Mouse (Mus musculus) MEL (cell line): ENCODE measurements around the gene Erv3. TPM values are rescaled to one million over a fixed set of nuclear protein-coding genes. Genes with fewer than 3 reads are reported as not detected.

Experiments used
- DNase-seq: peaks from one replicate; pipeline ENCODE4 v3.0.0; 2011; ENCODE audit warnings: low read depth, low spot score
- H3K27ac ChIP-seq: 2 replicates; pipeline ENCODE4 v1.5.1; 2012; ENCODE audit warnings: low read depth, mild to moderate bottlenecking, control low read depth, low read length, moderate library complexity; ENCODE audit not compliant: control insufficient read depth
- H3K27me3 ChIP-seq, 2 experiments: fragments of 150-350 bp in 1 of 2; sonication (generic) in 1 of 2; 2 replicates each; pipeline ENCODE4 v1.6.1; 2012; ENCODE audit warnings: low read length in 2 of 2, mild to moderate bottlenecking in 2 of 2, improper control_type of control experiment in 1 of 2, moderate library complexity in 1 of 2; ENCODE audit not compliant: insufficient read depth in 2 of 2, control insufficient read depth in 1 of 2
- H3K36me3 ChIP-seq, 2 experiments: 2 replicates each; pipeline ENCODE4 v1.6.1; 2012 to 2014; ENCODE audit warnings: low read length in 2 of 2, improper control_type of control experiment in 1 of 2, inconsistent platforms in 1 of 2, mild to moderate bottlenecking in 1 of 2; ENCODE audit not compliant: insufficient read depth in 2 of 2, control insufficient read depth in 1 of 2
- H3K4me1 ChIP-seq, 2 experiments: fragments of 150-350 bp in 1 of 2; sonication (generic) in 1 of 2; 2 replicates each; pipeline ENCODE4 v1.6.1; 2012; ENCODE audit warnings: low read length in 2 of 2, improper control_type of control experiment in 1 of 2, mild to moderate bottlenecking in 1 of 2; ENCODE audit not compliant: insufficient read depth in 2 of 2, control insufficient read depth in 1 of 2
- H3K4me3 ChIP-seq, 2 experiments: fragments of 150-350 bp in 1 of 2; sonication (generic) in 1 of 2; 2 replicates each; pipeline ENCODE4 v1.5.1; 2012; ENCODE audit warnings: low read depth in 2 of 2, low read length in 2 of 2, mild to moderate bottlenecking in 2 of 2, moderate library complexity in 2 of 2, control low read depth in 1 of 2, improper control_type of control experiment in 1 of 2; ENCODE audit not compliant: control insufficient read depth in 1 of 2, insufficient read depth in 1 of 2
- H3K79me2 ChIP-seq: 2 replicates; pipeline ENCODE4 v1.6.1; 2012; ENCODE audit warnings: mild to moderate bottlenecking, low read length, moderate library complexity; ENCODE audit not compliant: control insufficient read depth, poor library complexity, insufficient read depth
- H3K9ac ChIP-seq: 2 replicates; pipeline ENCODE4 v1.6.1; 2012; ENCODE audit warnings: low read depth, mild to moderate bottlenecking, control low read depth, low read length, moderate library complexity; ENCODE audit not compliant: control insufficient read depth, poor library complexity, severe bottlenecking
- H3K9me3 ChIP-seq: fragments of 150-350 bp; sonication (generic); replicated peaks from 2 replicates; pipeline ENCODE4 v1.6.1; 2012; ENCODE audit warnings: mild to moderate bottlenecking, low read length, improper control_type of control experiment, moderate library complexity; ENCODE audit not compliant: insufficient read depth
- BHLHE40 ChIP-seq: IDR thresholded peaks from 2 replicates; pipeline ENCODE4 v1.6.1; 2012; ENCODE audit warnings: low read depth, mild to moderate bottlenecking, inconsistent platforms, low read length, improper control_type of control experiment, borderline replicate concordance
- CHD1 ChIP-seq: IDR thresholded peaks from 2 replicates; pipeline ENCODE4 v1.6.1; 2012; ENCODE audit warnings: low read depth, mild to moderate bottlenecking, inconsistent platforms, low read length, improper control_type of control experiment
- E2F4 ChIP-seq: IDR thresholded peaks from 2 replicates; pipeline ENCODE4 v1.6.1; 2011; ENCODE audit warnings: low read depth, low read length, improper control_type of control experiment, borderline replicate concordance
- EP300 ChIP-seq, 2 experiments: IDR thresholded peaks; 2 replicates each; pipeline ENCODE4 v1.6.1; 2011; ENCODE audit warnings: improper control_type of control experiment in 2 of 2, low read length in 2 of 2, low read depth in 1 of 2, mild to moderate bottlenecking in 1 of 2
- ETS1 ChIP-seq: IDR thresholded peaks from 2 replicates; pipeline ENCODE4 v1.6.1; 2012; ENCODE audit warnings: low read depth, mild to moderate bottlenecking, inconsistent platforms, low read length, improper control_type of control experiment, moderate library complexity
- JUND ChIP-seq: IDR thresholded peaks from 2 replicates; pipeline ENCODE4 v1.6.1; 2011; ENCODE audit warnings: low read depth, mild to moderate bottlenecking, improper control_type of control experiment, low read length
- MAX ChIP-seq: IDR thresholded peaks from 2 replicates; pipeline ENCODE4 v1.6.1; 2011; ENCODE audit warnings: low read length, improper control_type of control experiment
- MEF2A ChIP-seq: IDR thresholded peaks from 2 replicates; pipeline ENCODE4 v1.6.1; 2014; ENCODE audit warnings: low read depth, mild to moderate bottlenecking, inconsistent platforms, low read length, improper control_type of control experiment; ENCODE audit not compliant: poor library complexity, insufficient replicate concordance, severe bottlenecking; ENCODE audit errors: extremely low read depth
- POLR2A ChIP-seq, 2 experiments: IDR thresholded peaks; 2 replicates each; pipeline ENCODE4 v1.6.1; 2011 to 2012; ENCODE audit warnings: low read length in 2 of 2, mild to moderate bottlenecking in 2 of 2, control low read depth in 1 of 2, improper control_type of control experiment in 1 of 2, low read depth in 1 of 2, moderate library complexity in 1 of 2; ENCODE audit not compliant: control insufficient read depth in 1 of 2, insufficient read depth in 1 of 2, poor library complexity in 1 of 2
- POLR2AphosphoS2 ChIP-seq: IDR thresholded peaks from 2 replicates; pipeline ENCODE4 v1.6.1; 2011; ENCODE audit warnings: low read length, improper control_type of control experiment
- RCOR1 ChIP-seq: IDR thresholded peaks from 2 replicates; pipeline ENCODE4 v1.6.1; 2012; ENCODE audit warnings: low read depth, mild to moderate bottlenecking, inconsistent platforms, low read length, improper control_type of control experiment
- SIN3A ChIP-seq: IDR thresholded peaks from 2 replicates; pipeline ENCODE4 v1.6.1; 2012; ENCODE audit warnings: low read length, improper control_type of control experiment, inconsistent platforms
- SMC3 ChIP-seq: IDR thresholded peaks from 2 replicates; pipeline ENCODE4 v1.6.1; 2011; ENCODE audit warnings: low read depth, low read length, improper control_type of control experiment
- TBP ChIP-seq: IDR thresholded peaks from 2 replicates; pipeline ENCODE4 v1.8.0; 2011; ENCODE audit warnings: low read depth, low read length, improper control_type of control experiment
- TCF12 ChIP-seq: IDR thresholded peaks from 2 replicates; pipeline ENCODE4 v1.6.1; 2014; ENCODE audit warnings: low read depth, mild to moderate bottlenecking, inconsistent platforms, low read length, improper control_type of control experiment, moderate library complexity
- USF1 ChIP-seq: IDR thresholded peaks from 2 replicates; pipeline ENCODE4 v1.6.1; 2014; ENCODE audit warnings: low read depth, mild to moderate bottlenecking, inconsistent platforms, low read length, improper control_type of control experiment, moderate library complexity
- ZC3H11A ChIP-seq: IDR thresholded peaks from 2 replicates; pipeline ENCODE4 v1.6.1; 2012; ENCODE audit warnings: low read depth, mild to moderate bottlenecking, inconsistent platforms, low read length, improper control_type of control experiment
- ZKSCAN1 ChIP-seq: IDR thresholded peaks from 2 replicates; pipeline ENCODE4 v1.6.1; 2012; ENCODE audit warnings: low read depth, mild to moderate bottlenecking, inconsistent platforms, low read length, improper control_type of control experiment, moderate library complexity
- ZMIZ1 ChIP-seq: IDR thresholded peaks from 2 replicates; pipeline ENCODE4 v1.6.1; 2012; ENCODE audit warnings: low read depth, mild to moderate bottlenecking, inconsistent platforms, low read length, improper control_type of control experiment, moderate library complexity
- polyA plus RNA-seq, 2 experiments: library from polyadenylated mRNA; stranded (reverse) in 1 of 2; unstranded in 1 of 2; fragments of >175 nt in 1 of 2; fragments of >200 nt in 1 of 2; gene quantifications; 2 replicates each; pipeline versions ENCODE4 v1.2.1 to v1.2.4; 2012; ENCODE audit warnings: low replicate concordance in 2 of 2, low read depth in 1 of 2; ENCODE audit not compliant: insufficient read length in 2 of 2, insufficient read depth in 1 of 2, missing spikeins in 1 of 2
- total RNA-seq: library from RNA; depleted of rRNA; stranded (reverse); fragments of 300-350 nt; gene quantifications from 2 replicates; pipeline ENCODE4 v1.2.3, GENCODE M21; 2012

Gene Erv3
- total and polyA plus RNA-seq, 3 experiments = 0.36 to 0.62 TPM; not detected in 1

DNA sequence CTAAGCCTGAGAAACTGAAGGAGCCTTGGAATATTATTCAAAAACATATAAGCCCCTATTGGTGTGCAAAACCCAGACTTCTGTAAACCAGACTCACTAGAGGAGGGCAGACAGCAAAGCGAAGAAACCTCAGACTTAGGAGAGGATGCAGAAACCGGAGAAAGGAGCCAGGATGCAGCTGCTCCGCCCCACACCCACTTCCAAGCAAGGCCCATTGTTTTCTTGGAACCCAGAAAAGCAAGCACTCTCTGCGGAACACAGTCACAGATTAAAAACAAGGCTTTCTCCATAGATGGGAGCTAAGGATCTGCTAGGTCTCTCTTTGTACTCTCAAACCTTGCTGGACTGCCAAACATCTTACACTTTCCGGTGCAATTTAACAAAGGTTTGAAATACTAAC is 33.0 kb upstream of the Erv3 start:
- Histone ChIP-seq H3K9me3 (no peaks in the 10 kb centered on the region), H3K36me3 (peaks cover 0 to 3% of the 10 kb centered on the region in 2 experiments; a peak in 1 of 4 replicates), H3K9ac (no peak overlapping the region), H3K4me1 (peaks cover 0 to 4% of the 10 kb centered on the region in 2 experiments; a peak in 1 of 4 replicates), H3K79me2 (no peaks in the 10 kb centered on the region), H3K27me3 (peaks cover 0 to 4% of the 10 kb centered on the region in 2 experiments; a peak in 2 of 4 replicates), H3K27ac (no peak overlapping the region), H3K4me3 (no peak overlapping the region)
- DNase-seq = no peak
- TF ChIP-seq MEF2A = no peak
- no peak for TF ChIP-seq CHD1
- TF ChIP-seq ZMIZ1 = no peak
- TF ChIP-seq ZKSCAN1 = no peak
- TF ChIP-seq POLR2AphosphoS2 = no peak
- TF ChIP-seq TCF12 = no peak
- no peak for TF ChIP-seq RCOR1
- no peak for TF ChIP-seq SIN3A
- TF ChIP-seq ZC3H11A = no peak
- TF ChIP-seq POLR2A (IDR thresholded peaks at IDR 0.05; ENCODE audit: control insufficient read depth in 1 of 2, insufficient read depth in 1 of 2, low read depth in 1 of 2, low read length in 2 of 2, poor library complexity in 1 of 2) = no peak

DNA sequence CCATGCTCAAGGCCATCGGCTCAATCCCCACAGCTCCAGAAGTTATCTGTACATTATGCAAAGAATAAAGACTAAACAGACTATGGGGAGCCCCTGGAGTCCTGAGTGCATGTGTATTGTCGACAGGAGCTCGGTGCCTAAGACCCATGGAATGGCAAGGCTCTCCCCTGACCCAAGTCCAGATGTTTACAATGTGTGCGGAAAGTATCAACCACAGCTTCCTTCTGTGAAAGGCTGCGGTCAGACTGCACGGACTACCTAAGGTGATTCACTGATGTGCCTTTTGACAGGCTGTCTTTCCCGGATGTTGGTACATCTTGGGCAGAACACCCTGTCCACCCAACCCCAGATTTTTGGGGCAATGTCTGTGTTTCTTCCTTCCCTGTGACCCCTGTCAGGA is 28.7 kb upstream of the Erv3 start:
- DNase-seq = no peak
- Histone ChIP-seq H3K9me3 (no peaks in the 10 kb centered on the region), H3K4me1 (peaks cover 0 to 4% of the 10 kb centered on the region in 2 experiments; a peak in 1 of 4 replicates), H3K27ac (no peak overlapping the region), H3K9ac (no peak overlapping the region), H3K79me2 (no peaks in the 10 kb centered on the region), H3K36me3 (peaks cover 0 to 3% of the 10 kb centered on the region in 2 experiments; a peak in 1 of 4 replicates), H3K4me3 (no peak overlapping the region), H3K27me3 (peaks cover 2 to 4% of the 10 kb centered on the region in 2 experiments; a peak in 3 of 4 replicates)
- no peak for TF ChIP-seq TBP
- no peak for TF ChIP-seq ETS1

DNA sequence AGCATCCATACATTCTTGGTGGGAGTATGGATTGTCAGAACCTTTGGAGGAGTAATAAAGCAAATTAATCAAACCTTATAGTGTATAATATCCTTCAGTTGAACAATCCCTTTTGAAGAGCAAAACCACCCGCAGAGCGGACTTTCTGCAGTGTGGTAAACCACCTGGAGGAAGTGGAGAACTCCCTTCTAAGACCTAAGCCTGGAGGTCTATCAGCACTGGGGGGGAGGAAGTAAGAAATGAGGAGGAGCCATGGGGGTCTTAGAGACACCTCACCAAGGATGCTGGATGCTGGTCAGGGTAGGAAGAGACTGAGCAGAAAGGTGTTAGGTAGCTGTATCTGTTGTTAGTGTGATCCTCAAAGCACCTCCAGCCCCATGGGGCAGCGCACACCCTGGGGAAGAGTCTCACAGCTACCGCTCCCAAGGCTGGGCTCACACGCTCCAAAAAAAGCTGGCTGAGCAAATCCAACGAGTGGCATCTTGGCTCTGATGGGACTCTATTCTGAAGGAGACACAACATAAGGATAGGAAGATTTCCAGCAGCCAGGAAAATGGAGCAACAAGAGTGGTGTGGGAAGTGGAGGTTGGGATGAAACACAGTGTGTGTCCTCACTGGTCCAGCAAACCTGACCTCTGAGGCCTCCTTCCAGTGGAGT is 27.1 kb upstream of the Erv3 start:
- no peak for DNase-seq
- TF ChIP-seq ZC3H11A (no peak), USF1 (no peak), EP300 (IDR thresholded peaks at IDR 0.05; ENCODE audit: low read depth in 1 of 2, low read length in 2 of 2) (no peak), JUND (no peak), BHLHE40 (no peak), SMC3 (no peak), E2F4 (no peak), TCF12 (no peak), MAX (no peak)

More for the DNA sequence above, 27.1 kb upstream of the Erv3 start:
- H3K27ac ChIP-seq = no peak overlapping the region
- H3K4me1 ChIP-seq = peaks cover 0 to 4% of the 10 kb centered on the region in 2 experiments; a peak in 1 of 4 replicates
- H3K9me3 ChIP-seq = no peaks in the 10 kb centered on the region
- H3K4me3 ChIP-seq = no peak overlapping the region
- no peak overlapping the region for H3K9ac ChIP-seq
- no peaks in the 10 kb centered on the region for H3K79me2 ChIP-seq
- peaks cover 4 to 6% of the 10 kb centered on the region in 2 experiments; a peak in 3 of 4 replicates for H3K27me3 ChIP-seq
- H3K36me3 ChIP-seq = peaks cover 0 to 3% of the 10 kb centered on the region in 2 experiments; a peak in 1 of 4 replicates
